Mouse (Mus musculus): Measurements from ENCODE around the gene Cars.
"Not testable (repeated sequence)": the region's sequence is repeated elsewhere in the genome, so short reads cannot be mapped to it uniquely, and the experiment has no call there.

Cars gene

DNA sequence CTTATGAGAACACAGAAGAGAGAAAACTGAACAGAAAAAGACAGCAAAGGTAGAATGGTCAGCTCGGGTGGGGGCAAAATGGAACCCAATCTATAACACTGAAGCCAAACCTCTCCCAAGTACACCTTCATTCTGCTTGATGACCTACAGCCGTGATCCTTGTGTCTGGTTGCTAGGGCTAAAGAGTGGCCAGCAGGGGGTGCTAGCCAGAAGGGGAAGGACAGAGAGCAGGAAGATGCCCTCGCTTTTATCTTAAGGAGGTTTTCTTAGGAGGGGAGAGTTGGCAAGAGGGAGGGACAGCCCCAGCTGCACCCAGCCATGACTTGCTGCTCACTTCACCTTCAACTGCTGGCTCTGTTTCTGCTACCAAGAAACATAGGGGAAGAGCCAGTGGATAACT is 15.9 kb downstream of the Cars start:
- peak; percentile 67; the same call in 1 of the 2 replicates for ATAC-seq (ENCODE audit: low TSS enrichment)

DNA sequence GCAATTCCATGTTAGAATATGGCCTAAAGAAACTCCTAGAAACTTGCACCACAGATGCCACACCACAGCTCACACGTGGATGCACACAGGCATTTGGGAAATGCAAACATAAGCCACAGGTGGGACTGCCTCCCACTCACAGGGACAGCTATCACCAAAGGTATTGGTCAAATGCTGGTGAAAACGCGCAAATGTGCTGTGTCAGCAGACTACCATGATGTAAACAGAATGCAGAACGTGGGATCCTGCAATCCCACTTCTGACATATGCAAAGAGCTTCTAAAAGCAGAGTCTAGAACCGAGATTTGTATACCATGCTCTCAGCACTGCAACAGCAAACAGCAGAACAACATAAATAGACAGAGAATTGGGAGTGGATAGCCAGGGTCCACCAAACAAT is 16.9 kb downstream of the Cars start:
- ATAC-seq (ENCODE audit: low TSS enrichment) = no peak

DNA sequence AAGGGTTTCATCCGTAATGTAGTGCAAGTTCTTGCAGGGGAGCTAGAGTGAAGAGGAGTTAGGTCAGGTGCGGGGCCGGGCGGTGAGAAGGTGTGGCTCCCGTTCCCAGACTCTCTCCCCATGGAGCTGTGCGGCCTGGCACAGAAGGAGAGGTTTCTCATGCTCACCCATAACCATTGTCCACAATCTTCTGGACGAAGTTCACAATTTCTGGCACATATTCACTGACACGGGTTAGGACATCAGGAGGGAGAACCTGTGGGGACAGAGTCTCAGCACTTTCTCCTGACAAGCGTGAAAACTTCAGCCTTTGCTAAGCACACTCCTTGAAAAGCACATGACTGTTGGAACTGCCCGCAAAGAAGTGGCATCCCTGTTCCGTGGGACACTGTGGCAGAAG is 24.1 kb downstream of the Cars start:
- no peak for ATAC-seq (ENCODE audit: low TSS enrichment)

DNA sequence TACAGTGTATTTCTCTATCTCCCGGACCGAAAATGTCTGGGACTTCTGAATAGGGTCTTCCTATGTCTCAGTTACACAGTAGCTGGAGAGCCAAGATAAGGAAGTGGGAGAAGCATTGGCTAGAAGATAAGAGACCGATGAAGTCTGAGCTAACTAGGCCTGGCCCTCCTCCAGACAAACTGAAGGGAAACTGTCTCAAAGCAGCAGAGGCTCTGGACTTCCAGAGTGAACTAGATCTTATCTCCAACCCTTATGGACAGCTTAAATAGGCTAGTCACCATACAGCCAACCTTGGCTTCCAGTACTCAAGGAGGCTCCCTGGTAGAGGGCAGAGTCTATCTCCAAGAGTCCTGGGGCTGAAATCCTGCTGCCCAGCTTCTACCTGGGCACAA is 34.2 kb downstream of the Cars start:
- no peak for ATAC-seq (ENCODE audit: low TSS enrichment)

DNA sequence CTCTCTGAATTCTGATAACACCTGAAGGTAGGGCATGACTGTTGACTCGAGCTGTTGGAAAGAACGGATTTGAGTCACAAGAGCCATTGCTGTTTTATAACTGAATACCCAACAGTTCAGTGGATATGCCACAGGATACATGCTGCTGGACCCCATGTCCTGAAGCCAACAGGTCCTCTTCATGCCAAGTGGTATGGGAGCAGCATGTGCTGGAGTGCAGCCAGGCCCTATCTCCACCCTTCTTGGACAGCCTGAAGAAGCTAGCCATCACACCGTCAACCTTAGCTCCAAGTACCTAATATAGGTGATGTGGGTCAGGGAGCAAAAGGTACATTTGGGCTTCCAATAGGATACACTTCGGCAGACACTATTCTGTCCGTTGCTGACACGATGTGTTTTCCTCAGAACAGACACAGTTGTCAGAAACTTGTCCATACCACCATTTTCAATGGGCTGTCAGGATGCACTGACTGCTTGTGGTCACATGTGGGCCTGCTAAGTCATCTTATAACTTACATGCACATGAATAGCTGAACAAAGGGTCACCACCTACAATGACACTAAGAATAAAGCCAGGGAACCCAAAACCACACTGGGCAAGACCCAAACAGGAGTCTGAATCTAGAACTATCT is 34.8 kb downstream of the Cars start:
- ATAC-seq (ENCODE audit: low TSS enrichment) = no peak

DNA sequence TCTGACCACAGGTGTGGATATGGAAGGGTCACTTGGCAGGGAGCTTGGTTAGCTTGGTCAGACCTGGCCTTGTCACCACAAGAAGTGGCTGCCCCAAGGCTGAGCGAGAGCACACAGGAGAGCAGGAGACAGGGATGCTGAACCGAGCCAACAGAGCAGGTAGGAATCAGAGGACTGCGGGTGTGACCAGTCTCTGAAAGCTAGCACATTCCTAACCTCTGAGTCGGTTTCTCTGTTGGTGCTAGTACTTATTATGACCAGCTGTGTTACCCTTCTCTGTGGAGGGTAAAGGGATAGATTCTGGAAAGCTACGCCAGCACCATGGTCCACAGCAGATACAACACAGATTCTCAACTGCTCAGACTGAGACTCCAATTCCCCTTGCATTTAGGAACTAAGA is 36.1 kb downstream of the Cars start:
- ATAC-seq (ENCODE audit: low TSS enrichment) = no peak

DNA sequence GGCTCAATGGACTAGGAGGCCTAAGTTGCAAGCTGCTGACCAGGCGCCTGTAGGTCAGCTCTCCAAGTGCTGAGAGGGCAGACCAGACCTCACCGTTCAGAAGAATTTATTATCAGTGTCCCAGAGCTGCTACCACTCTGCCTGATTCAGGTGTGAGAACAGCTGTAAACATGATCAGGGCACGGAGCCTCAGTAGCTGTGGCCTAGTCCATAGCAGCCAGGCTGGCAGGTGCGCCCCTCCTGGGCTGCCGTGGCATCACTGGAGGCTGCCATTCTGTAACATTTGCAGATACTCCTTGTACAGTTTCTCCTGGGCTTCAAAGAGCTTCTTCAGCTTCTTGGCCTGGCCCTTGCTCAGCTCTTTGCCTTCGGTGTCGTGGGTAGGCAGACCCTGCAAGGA is 42.3 kb downstream of the Cars start:
- ATAC-seq (ENCODE audit: low TSS enrichment) = no peak

DNA sequence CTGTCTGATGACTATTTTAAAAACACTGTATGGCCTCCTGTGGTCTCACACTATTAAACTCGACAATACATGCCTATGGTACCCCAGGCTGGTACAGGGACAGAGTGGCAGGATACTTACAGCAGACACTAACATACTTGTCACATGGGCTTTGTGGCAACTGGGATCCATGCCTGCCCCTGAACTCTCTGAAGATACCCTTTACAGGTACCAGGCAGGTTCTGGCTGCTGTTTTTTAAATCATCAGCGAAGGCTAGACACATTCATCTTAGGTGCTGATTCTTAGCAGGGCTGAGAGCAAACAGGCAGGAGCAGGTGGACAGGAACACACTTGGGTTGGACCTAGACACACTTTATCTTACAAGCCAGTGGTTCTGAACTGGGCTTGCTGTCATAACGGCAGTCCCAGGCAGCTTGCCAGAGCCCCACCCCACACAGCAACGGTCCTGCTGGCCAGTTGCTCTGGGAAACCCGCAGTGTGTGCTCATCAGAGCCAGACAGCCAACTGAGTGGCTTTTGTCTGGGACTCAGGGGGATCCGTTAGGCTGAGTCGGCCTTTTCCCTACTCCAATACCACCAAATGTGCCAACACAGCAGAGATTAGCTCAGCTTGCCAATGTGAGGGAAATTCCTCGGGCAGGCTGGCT is 42.8 kb downstream of the Cars start:
- no peak for ATAC-seq (ENCODE audit: low TSS enrichment)

DNA sequence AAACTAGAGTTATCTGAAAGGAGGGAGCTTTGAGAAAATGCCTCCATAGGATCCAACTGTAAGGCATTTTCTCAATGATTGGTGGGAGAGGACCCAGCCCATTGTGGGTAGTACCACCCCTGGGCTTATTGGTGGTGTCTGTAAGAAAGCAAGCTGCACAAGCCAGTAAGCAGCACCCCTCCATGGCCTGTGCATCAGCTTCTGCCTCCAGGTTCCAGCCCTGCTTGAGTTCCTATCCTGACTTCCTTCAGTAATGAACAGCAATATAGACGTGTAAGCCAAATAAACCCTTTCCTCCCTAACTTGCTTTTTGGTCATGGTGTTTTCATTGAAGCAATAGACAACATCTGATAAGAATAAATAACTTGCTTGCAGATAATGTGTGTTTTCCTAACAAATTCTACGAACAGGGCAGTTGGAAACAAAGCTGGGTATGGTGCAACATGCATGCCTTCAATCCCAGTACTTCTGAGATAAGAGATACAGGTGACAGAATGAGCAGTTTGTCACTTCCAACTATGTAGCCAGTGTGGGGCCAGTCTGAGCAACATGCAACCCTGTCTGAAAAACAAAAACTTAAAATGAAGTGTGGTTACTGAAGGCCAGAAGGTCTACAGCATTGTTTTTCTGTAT is 50.2 kb downstream of the Cars start:
- no peak for ATAC-seq (ENCODE audit: low TSS enrichment)

DNA sequence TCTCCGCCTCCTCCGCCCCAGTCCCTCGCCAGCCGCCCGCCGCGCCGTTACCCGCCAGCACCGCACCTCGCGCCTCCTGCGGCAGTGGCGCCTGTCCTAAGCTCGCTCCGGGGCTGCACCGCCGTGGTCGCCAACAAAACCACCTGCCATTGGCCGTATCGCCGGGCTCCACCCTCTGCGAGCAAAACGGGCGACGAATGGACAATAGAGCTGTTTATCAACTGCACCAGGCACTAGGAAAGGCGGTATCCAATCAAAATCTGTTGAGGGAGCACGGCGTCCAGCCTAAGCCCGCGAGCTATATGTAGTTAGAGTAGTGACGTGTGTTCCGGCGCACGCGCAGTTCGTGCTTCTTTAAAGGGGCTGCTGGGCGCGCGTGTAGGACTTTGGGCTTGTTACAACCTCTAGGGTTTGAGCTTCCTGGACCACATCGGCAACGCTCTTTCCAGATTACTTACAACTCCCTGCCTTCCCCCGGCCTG is 50.9 kb downstream of the Cars start, which contains the start of gene Nap1l4:
Gene Nap1l4 (minus strand): TSS at position 131 of the 482 bp plus-strand sequence.
- ATAC-seq (ENCODE audit: low TSS enrichment) = peak; percentile 99

DNA sequence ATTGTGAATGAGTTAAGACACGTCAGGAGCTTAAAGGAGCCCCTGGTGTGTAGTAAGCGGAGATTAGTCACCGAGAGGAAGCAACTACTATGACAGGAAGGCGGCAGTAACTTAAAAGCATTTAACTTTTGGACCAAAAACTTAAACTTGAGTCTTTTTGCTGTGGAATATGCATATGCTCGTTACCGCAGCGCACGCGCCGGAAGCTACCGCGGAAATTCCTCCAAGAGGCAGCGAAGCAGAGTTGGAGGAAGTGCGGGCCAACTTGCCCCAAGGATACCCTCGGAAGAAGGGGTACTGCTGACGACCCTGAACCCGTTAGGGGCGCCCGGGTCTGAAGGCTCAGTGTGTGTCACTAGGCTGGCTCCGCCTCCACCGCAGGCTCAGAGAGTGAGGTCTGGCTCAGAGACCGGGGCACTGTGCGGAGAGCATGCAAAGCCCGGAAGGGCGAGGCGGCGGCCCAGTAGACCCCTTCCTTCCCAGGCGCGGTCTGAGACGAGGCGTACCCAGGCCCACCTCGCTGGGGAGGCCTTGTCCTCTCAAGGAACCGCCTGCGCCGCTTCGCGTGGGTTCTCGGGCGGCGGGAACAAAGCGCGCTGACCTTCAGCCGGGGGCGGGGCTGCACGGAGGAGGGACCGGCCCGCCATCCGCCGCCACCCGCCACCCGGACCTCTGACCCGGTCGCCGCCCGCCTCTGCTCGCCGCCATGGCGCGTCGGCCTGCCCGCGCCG is 51.5 kb downstream of the Cars start:
- peak; percentile 44 for ATAC-seq (ENCODE audit: low TSS enrichment)

DNA sequence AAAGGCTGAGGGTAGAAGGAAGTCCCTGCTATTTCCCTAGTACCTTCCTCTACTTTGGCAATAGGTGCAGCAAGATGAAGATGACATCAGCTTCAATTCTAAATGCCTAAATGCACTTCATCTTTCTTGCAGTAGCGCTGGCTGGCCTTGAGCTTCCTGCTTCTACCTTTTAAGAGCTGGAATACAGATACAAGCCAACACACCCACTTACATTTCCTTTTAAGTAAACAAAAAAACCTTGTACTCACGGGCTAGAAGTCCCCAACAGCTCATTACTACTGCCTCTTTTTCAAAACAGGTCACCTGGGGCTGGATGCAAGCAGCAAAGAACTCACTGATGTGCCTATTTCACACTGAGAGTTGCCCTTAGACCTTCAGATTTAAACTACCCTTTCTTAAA is 53.3 kb downstream of the Cars start:
- no peak for ATAC-seq (ENCODE audit: low TSS enrichment)

DNA sequence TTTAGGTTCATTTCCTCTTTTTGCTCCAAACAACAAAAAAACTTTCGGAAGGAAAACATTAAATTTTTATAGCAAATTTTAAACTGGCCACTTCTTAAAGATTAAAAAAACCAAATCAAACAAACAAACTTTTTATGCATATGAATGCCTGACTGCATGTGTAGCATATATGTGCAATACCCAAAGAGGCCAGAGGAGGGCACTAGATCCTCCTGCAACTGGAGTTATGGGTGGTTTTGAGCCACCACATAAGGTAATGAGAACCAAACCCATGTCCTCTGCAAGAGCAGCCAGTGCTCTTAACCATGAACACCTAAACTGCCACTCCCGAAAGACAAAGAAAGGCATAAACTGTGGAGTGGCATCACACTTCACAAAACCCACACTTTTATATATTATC is 55.5 kb downstream of the Cars start:
- no peak for ATAC-seq (ENCODE audit: low TSS enrichment)

DNA sequence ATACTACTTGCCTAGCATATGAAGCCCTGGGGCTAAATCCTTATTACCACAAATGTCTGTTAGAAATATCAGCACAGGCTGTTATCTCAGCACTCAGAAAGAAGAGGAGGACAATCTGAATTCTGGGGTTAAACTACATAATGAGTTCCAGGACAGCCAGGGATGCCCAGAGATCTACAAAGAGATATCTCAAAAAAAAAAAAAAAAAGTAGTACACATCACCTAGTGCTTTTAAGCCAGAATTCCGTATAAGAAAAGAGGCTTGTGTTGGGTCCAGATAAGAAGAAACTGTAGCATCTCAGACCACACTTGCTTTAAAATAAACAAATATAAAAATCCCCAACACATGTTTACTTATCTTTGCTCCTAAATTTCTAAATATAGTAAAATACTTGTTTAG is 61.2 kb downstream of the Cars start:
- no peak for ATAC-seq (ENCODE audit: low TSS enrichment)

DNA sequence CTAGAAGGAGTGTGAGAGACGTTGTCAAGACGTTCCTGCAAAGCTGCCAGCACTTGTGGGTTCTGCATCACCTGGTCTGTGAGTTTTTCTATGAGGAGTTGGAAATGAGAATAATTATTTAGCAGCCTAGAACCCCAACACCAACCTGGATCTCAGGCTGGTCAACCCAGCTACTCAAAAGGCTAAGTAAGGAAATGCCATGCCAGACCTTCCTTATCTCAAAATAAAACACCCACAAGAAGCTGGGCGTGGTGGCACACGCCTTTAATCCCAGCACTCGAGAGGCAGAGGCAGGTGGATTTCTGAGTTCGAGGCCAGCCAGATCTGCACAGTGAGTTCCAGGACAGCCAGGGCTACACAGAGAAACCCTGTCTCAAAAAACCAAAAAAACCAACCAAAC is 61.7 kb downstream of the Cars start:
- not testable (repeated sequence) for ATAC-seq (ENCODE audit: low TSS enrichment)

DNA sequence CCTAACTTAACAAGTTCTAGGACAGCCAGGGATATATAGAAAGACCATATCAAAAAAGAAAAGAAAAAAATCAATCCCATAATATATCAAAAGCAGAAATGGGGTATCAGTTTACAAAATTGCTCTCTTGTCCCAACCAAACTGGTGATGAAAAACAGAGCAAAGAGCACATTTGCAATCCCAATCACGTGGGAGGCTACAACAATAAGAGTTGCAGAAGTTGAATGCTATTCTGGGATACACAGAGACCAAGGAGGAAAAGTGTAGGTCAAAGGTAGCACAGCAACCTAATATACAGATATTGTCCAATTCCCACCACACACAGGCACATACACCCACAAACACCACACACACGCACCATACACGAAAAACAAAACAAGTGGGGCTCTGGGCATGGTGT is 63.6 kb downstream of the Cars start:
- ATAC-seq (ENCODE audit: low TSS enrichment) = no peak

DNA sequence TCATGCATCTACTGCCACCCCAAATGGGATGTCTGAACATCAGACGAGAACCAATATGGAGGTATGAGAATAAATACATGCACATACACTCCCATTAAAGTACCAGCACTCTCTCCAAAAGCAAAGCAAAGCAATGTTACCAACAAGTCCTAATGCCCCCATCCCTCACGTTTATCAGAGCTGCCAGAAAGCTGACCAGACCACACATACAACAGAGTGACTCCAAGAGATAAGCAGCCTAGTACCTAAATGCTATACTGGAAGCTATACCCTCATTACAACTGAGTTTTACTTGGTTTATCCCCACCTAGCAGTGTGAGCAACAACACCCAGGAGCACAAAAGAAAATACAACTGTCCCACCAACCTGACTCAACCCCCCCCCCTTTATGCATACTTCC is 66.6 kb downstream of the Cars start:
- no peak for ATAC-seq (ENCODE audit: low TSS enrichment)

DNA sequence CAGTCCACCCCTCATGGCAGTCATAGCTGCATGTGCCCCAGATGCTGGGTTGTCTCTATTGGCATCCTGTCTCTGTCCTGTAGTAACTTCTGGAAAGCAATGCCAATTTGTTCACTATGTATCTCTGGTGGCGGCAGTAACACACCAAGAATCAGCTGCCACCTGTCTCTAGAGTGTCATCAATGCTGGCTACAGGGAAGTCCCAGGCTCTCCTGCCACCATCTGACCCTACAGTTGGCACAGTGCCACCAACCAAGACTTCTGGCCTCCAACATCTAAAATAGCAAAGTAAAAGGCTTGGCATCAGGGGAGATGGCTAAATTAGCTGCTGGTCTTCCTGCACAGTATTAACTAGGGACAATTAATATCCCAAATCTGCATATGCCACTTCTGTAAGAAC is 67.5 kb downstream of the Cars start:
- no peak for ATAC-seq (ENCODE audit: low TSS enrichment)

DNA sequence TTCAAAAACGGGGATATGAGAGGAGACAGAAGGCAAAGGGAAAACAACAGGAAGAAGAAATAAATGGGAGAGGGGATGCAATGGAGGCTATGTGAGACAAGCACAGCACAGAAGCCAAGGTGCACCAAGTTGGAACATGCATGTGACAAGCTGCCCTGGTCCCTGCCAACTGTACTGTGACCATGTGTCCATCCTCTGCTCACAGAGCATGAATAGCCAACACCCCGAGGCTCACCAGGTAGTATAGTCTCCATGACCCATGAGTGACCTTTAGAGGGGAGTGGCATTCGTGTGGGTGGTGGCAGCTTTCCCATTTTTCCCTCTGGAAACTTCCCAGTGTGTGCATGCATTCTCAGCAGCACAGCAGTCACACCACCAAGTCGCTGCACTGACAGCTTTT is 80.6 kb downstream of the Cars start:
- no peak for ATAC-seq (ENCODE audit: low TSS enrichment)

DNA sequence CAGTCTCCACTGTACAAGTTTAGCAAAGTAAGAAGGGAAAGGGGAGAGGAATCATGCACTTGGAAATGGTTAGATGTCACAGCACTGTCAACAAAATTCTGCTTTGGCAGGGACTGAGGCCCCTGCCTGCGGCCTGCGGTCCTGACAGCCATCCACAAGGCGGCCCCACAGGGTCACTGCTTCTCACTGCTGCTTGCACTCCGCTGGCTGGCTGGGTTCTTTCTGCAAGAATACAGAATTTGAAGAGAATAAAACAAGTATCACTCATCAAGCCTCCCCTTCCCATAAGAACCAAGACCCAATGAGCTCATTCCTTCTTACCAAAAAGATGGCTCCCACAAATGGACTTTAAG is 85.5 kb downstream of the Cars start:
- ATAC-seq (ENCODE audit: low TSS enrichment) = no peak

DNA sequence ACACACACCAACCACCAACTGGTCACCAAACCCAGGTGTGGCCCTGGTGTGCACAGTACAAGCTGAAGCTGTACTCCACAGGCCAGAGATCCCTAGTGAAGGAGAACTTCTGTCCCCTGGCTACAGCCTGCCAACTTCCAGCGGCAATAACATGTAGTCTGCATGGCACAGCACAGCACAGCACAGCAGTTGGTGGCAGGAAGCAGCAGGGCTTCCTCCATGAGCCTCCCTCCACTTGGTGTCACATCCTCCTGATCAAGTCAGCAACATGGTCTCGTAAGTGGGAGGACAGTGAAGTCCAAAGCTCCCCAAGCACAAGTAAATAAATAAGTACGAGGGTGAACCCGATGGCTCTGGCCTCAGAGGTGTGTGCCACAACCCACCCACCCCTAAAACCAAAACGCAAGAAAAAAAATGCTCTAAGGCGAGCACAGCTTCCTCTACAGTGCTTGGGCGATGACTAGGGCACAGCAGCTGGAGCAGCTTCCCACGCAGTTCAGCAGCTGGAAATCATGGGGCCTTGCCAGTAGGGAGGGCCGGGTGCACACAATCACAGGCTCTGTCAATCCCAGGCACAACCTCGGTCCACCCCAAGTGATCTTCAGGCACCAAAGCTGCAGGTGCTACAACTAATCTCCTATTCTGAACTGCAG is 86.0 kb downstream of the Cars start:
- peak; percentile 34; the same call in 1 of the 2 replicates for ATAC-seq (ENCODE audit: low TSS enrichment)

DNA sequence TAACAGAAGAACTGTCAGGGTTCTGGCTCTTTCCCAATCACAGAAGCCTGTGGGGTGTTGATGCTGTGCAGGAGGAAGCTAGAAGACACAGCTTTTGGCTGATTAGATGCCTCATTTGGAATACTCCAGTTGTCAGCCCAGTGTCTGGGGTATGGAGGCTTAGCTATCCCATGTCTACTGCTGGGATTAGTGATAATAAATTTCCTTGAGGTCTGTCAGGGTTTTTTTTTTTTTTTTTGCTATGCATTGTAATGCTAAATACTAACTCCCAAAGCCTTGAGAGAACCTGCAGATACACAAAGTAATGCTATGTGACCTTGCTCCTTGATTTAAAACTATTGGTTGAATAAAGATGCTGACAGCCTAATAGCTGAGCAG is 88.6 kb downstream of the Cars start:
- no peak for ATAC-seq (ENCODE audit: low TSS enrichment)

Data from frontal cortex, adult (tissue).